Mouse (Mus musculus): Measurements from ENCODE around the gene Smarca4.

GRCm38 (mm10) chr9:21697121-21697520, 81.2 kb downstream of the Smarca4 start:
- TF ChIP-seq CTCF (IDR thresholded peaks at IDR 0.05; ENCODE audit: insufficient read depth, low read length) (no peak), POLR2A (IDR thresholded peaks at IDR 0.05; ENCODE audit: borderline replicate concordance, extremely low read depth, low read depth, low read length) (no peak)
